Mouse (Mus musculus) lung, embryonic 15.5 days (tissue): ENCODE results near the gene Gm28360. TPM values are rescaled to one million over a fixed set of nuclear protein-coding genes. Genes with fewer than 3 reads are reported as not detected.
"Not testable (repeated sequence)": the region's sequence is repeated elsewhere in the genome, so short reads cannot be mapped to it uniquely, and the experiment has no call there.

ENCODE experiments used
- ATAC-seq: fragments of 200-750 bp; cut with Nextera tagmentation; 2 replicates; pipeline ENCODE4 v1.8.0; 2017; ENCODE audit warnings: moderate number of reproducible peaks, borderline replicate concordance; ENCODE audit not compliant: low FRiP score, low TSS enrichment; ENCODE audit errors: extremely low read depth
- H3K27ac ChIP-seq: fragments of 300-500 bp; sonication (generic); 2 replicates; pipeline ENCODE4 v1.5.1; 2015; ENCODE audit warnings: moderate library complexity, mild to moderate bottlenecking, inconsistent platforms
- H3K27me3 ChIP-seq: fragments of 300-500 bp; sonication (generic); 2 replicates; pipeline ENCODE4 v1.6.1; 2015; ENCODE audit warnings: inconsistent platforms
- H3K36me3 ChIP-seq: fragments of 300-500 bp; sonication (generic); 2 replicates; pipeline ENCODE4 v1.6.1; 2015; ENCODE audit warnings: inconsistent platforms
- H3K4me1 ChIP-seq: fragments of 300-500 bp; sonication (generic); 2 replicates; pipeline ENCODE4 v1.6.1; 2015; ENCODE audit warnings: inconsistent platforms
- H3K4me2 ChIP-seq: fragments of 300-500 bp; sonication (generic); 2 replicates; pipeline ENCODE4 v1.6.1; 2015; ENCODE audit warnings: inconsistent platforms, mild to moderate bottlenecking, moderate library complexity
- H3K4me3 ChIP-seq: fragments of 300-500 bp; sonication (generic); 2 replicates; pipeline ENCODE4 v1.5.1; 2015; ENCODE audit warnings: mild to moderate bottlenecking, inconsistent platforms
- H3K9ac ChIP-seq: fragments of 300-500 bp; sonication (generic); 2 replicates; pipeline ENCODE4 v1.6.1; 2015; ENCODE audit warnings: inconsistent platforms
- H3K9me3 ChIP-seq: fragments of 300-500 bp; sonication (generic); 2 replicates; pipeline ENCODE4 v1.6.1; 2016; ENCODE audit warnings: inconsistent platforms
- WGBS: fragments of 180-500 bp; shearing (Covaris S2); methylation state at CpG from one replicate; pipeline ENCODE4 v1.1.7; 2015; 5-methylcytosine and 5-hydroxymethylcytosine counted together
- polyA plus RNA-seq: library from polyadenylated mRNA; unstranded; fragments of >200 nt; fragmentation: Nextera tagmentation; extraction: Ambion mirVana; gene quantifications from 2 replicates; pipeline ENCODE4 v1.2.1, GENCODE M21; 2015

Gm28360 gene
- polyA plus RNA-seq = not detected in 2 replicates

DNA sequence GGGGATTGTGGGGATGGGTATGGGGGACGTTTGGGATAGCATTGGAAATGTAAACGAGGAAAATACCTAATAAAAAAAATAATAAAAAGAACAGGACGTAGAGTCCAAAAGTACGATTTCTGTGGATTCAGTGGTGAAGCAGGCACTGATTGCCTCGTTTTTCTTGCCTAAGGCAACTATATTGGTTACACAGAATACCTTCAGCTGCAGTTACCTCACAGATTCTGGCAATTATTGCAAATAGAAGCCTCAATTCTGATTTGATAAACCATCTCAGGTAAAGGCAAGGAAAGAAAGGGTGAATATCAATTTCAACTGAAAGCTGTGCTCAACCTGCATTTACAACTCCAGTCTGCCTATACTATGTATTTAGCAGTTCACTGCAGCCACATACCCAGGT is at the start of gene Gm28360:
Gene Gm28360, plus strand, starts transcription at position 301 of the 400 bp plus-strand sequence.
- 57% methylated on average over 5 of the region's 5 CpGs for WGBS
- H3K27ac ChIP-seq, H3K27me3 ChIP-seq: not testable (repeated sequence)

DNA sequence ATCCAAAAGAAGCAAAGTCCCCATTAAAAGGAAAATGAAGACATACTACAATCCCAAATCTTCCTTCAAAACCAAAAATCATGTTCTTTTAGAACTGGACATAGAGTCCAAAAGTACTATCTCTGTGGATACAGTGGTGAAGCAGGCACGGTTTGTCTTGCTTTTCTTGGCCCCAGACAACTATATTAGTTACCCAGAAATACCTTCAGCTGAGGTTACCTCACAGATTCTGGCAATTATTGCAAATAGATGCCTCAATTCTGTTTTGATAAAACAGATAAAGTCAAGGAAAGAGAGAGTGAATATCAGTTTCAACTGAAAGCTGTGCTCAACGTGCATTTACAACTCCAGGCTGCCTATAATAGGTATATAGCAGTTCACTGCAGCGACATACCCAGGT is 49.0 kb upstream of the Gm28360 start, which contains the start of gene B020011L13Rik:
Gene B020011L13Rik, plus strand, starts transcription at position 301 of the 400 bp plus-strand sequence.
- not testable (repeated sequence) for H3K4me2 ChIP-seq

More for the DNA sequence above, at the start of gene Gm28360:
- not testable (repeated sequence) for H3K36me3 ChIP-seq, H3K4me2 ChIP-seq, H3K4me3 ChIP-seq, H3K4me1 ChIP-seq, H3K9me3 ChIP-seq, ATAC-seq, H3K9ac ChIP-seq

DNA sequence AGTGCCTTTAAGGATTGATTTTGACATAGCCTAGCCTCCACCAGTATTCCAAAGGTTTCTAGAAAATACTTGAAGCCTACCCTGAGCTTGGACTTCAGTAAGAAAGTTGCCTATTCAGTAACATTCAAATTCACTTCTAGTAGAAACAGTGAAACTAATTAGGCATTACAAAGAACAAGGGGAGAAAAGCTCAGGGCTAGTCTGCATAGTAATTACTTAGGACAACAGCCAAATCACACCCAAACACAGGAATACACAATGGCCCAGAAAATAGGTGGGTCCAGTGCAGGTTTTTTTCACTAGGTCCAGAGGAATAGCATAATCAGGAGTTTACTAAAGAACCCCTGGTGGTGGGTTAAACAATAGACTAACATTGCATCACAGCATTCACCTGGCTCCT is 13.6 kb upstream of the Gm28360 start:
- not testable (repeated sequence) for H3K9me3 ChIP-seq, H3K27me3 ChIP-seq, H3K9ac ChIP-seq, ATAC-seq, H3K4me2 ChIP-seq, H3K27ac ChIP-seq, H3K4me1 ChIP-seq, H3K36me3 ChIP-seq, H3K4me3 ChIP-seq

More for the DNA sequence above, 49.0 kb upstream of the Gm28360 start, which contains the start of gene B020011L13Rik:
- H3K36me3 ChIP-seq, H3K4me3 ChIP-seq, H3K9me3 ChIP-seq, ATAC-seq, H3K27ac ChIP-seq, H3K9ac ChIP-seq, H3K4me1 ChIP-seq, H3K27me3 ChIP-seq: not testable (repeated sequence)
- 48% methylated on average over 3 of the region's 3 CpGs for WGBS

DNA sequence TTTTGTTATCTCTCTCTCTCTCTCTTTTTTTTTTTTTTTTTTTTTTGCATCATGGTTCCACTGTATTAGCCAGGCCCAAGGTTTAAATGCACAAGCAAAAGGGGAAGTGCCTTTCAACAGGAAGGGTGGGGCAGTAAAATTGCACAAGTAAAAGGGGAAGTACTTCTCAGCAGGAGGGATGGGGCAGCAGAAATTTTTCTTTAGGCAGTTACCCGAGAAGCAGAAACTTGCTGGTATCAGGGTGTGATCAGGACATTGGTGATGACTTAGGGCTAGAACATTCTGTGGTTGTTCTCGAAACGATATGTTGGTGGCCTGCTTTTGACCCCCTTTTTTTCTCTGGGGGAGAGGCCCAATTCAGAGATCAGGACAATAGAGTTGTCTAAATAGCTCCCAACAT is 21.8 kb downstream of the Gm28360 start:
- H3K9me3 ChIP-seq, H3K27me3 ChIP-seq, ATAC-seq, H3K27ac ChIP-seq, H3K4me3 ChIP-seq, H3K4me2 ChIP-seq, H3K9ac ChIP-seq, H3K36me3 ChIP-seq, H3K4me1 ChIP-seq: not testable (repeated sequence)
- WGBS = 79% methylated on average over 3 of the region's 3 CpGs

Other genes with a start within 250 kb of the Gm28360 start
- gene Gm28363, start 132.9 kb upstream of the Gm28360 start, polyA plus RNA-seq = not detected in 2 replicates
- gene B020011L13Rik, start 48.9 kb upstream of the Gm28360 start, polyA plus RNA-seq = not detected in 2 replicates
- not detected in 2 replicates for gene Gm28168, start 97.9 kb downstream of the Gm28360 start, polyA plus RNA-seq
- not detected in 2 replicates for gene Gm7145, start 135.9 kb downstream of the Gm28360 start, polyA plus RNA-seq